Mouse (Mus musculus) lung, adult 2 months (tissue): ENCODE measurements around the gene Adcyap1r1.

ENCODE experiments used
- CTCF ChIP-seq: fragments of 200-500 bp; IDR thresholded peaks from 2 replicates; pipeline ENCODE4 v1.5.1; 2011; ENCODE audit warnings: mild to moderate bottlenecking, low read length, control low read depth; ENCODE audit not compliant: insufficient read depth
- POLR2A ChIP-seq: fragments of 200-500 bp; IDR thresholded peaks from 2 replicates; pipeline ENCODE4 v1.6.1; 2011; ENCODE audit warnings: low read depth, mild to moderate bottlenecking, control low read depth, low read length, borderline replicate concordance; ENCODE audit errors: extremely low read depth

DNA sequence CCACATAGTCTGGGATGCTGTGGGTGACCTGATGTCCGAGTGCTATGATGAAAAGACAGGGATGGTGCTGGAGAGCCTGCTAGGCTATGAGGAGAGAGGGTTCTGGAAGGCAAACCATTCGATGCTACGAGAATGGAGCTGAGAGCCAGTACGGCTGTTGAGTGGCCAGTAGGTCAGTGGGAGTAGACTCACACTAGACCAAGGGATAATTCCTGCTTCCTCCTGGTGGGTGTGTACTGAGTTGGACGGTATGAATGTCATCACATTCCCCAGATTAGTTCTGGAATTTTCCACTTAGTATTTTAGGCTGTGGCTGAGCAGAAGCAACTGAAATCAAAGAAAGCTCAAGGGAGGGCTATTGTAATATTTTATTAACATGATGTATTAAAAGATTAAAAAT is 40.8 kb upstream of the Adcyap1r1 start:
- TF ChIP-seq POLR2A (no peak), CTCF (no peak)
